Mouse (Mus musculus) heart, embryonic 13.5 days (tissue): ENCODE results near the gene Oprm1. TPM values are rescaled to one million over a fixed set of nuclear protein-coding genes. Genes with fewer than 3 reads are reported as not detected.

Experiments
- ATAC-seq: fragments of 200-750 bp; cut with Nextera tagmentation; 2 replicates; pipeline ENCODE4 v1.8.0; 2017; ENCODE audit warnings: moderate TSS enrichment; ENCODE audit not compliant: insufficient number of reproducible peaks, low FRiP score, low TSS enrichment; ENCODE audit errors: extremely low read depth
- H3K27ac ChIP-seq: fragments of 300-500 bp; sonication (generic); replicated peaks from 2 replicates; pipeline ENCODE4 v1.5.1; 2015; ENCODE audit warnings: moderate library complexity, mild to moderate bottlenecking, inconsistent platforms
- H3K27me3 ChIP-seq: fragments of 300-500 bp; sonication (generic); replicated peaks from 2 replicates; pipeline ENCODE4 v1.6.1; 2015; ENCODE audit warnings: mild to moderate bottlenecking, inconsistent platforms
- H3K36me3 ChIP-seq: fragments of 300-500 bp; sonication (generic); 2 replicates; pipeline ENCODE4 v1.6.1; 2015; ENCODE audit warnings: mild to moderate bottlenecking, inconsistent platforms
- H3K4me1 ChIP-seq: fragments of 300-500 bp; sonication (generic); 2 replicates; pipeline ENCODE4 v1.6.1; 2015; ENCODE audit warnings: inconsistent platforms
- H3K4me2 ChIP-seq: fragments of 300-500 bp; sonication (generic); 2 replicates; pipeline ENCODE4 v1.6.1; 2015; ENCODE audit warnings: inconsistent platforms, mild to moderate bottlenecking, moderate library complexity
- H3K4me3 ChIP-seq: fragments of 300-500 bp; sonication (generic); 2 replicates; pipeline ENCODE4 v1.5.1; 2015; ENCODE audit warnings: moderate library complexity, mild to moderate bottlenecking, inconsistent platforms
- H3K9ac ChIP-seq: fragments of 300-500 bp; sonication (generic); 2 replicates; pipeline ENCODE4 v1.6.1; 2015; ENCODE audit warnings: inconsistent platforms, mild to moderate bottlenecking, moderate library complexity
- H3K9me3 ChIP-seq: fragments of 300-500 bp; sonication (generic); 2 replicates; pipeline ENCODE4 v1.6.1; 2016; ENCODE audit warnings: inconsistent platforms
- WGBS: fragments of 180-500 bp; shearing (Covaris S2); methylation state at CpG from one replicate; pipeline ENCODE4 v1.1.7; 2015; ENCODE audit warnings: mixed read lengths; 5-methylcytosine and 5-hydroxymethylcytosine counted together
- polyA plus RNA-seq: library from polyadenylated mRNA; unstranded; fragments of >200 nt; fragmentation: Nextera tagmentation; extraction: Ambion mirVana; gene quantifications from 2 replicates; pipeline ENCODE4 v1.2.1, GENCODE M21; 2015

Oprm1 gene
- polyA plus RNA-seq, result not detected in 2 replicates

GRCm38 (mm10) chr10:6758206-6758605, at the start of gene Oprm1:
Oprm1 (plus strand) TSS chr10:6758506.
- Histone ChIP-seq H3K27me3 (no peaks in the 10 kb centered on the region), H3K27ac (no peak within 1 kb of the TSS), H3K4me2 (no peak within 1 kb of the TSS), H3K36me3 (no peaks in the 10 kb centered on the region), H3K4me1 (no peaks in the 10 kb centered on the region), H3K9me3 (no peaks in the 10 kb centered on the region), H3K4me3 (no peak within 1 kb of the TSS), H3K9ac (no peak within 1 kb of the TSS)
- ATAC-seq, result no peak
- WGBS, result 84% methylated on average over 3 of the region's 3 CpGs

GRCm38 (mm10) chr10:6717181-6717948, 40.9 kb upstream of the Oprm1 start:
- no peaks in the 10 kb centered on the region for H3K27me3 ChIP-seq
- no peak overlapping the region for H3K27ac ChIP-seq
- H3K4me2 ChIP-seq, result no peak overlapping the region
- no peak for ATAC-seq
- WGBS, result 53% methylated on average over 4 of the region's 4 CpGs
- H3K4me3 ChIP-seq, result no peak overlapping the region
- H3K36me3 ChIP-seq, result no peaks in the 10 kb centered on the region
- no peaks in the 10 kb centered on the region for H3K9me3 ChIP-seq
- H3K9ac ChIP-seq, result no peak overlapping the region
- H3K4me1 ChIP-seq, result no peaks in the 10 kb centered on the region

GRCm38 (mm10) chr10:6723765-6724164, 34.5 kb upstream of the Oprm1 start:
- no peak overlapping the region for H3K27ac ChIP-seq
- H3K9ac ChIP-seq, result no peak overlapping the region
- H3K27me3 ChIP-seq, result no peaks in the 10 kb centered on the region
- H3K9me3 ChIP-seq, result no peaks in the 10 kb centered on the region
- H3K4me3 ChIP-seq, result no peak overlapping the region
- no peak for ATAC-seq
- H3K36me3 ChIP-seq, result no peaks in the 10 kb centered on the region
- 54% methylated on average over 1 of the region's 1 CpGs for WGBS
- H3K4me1 ChIP-seq, result no peaks in the 10 kb centered on the region
- H3K4me2 ChIP-seq, result no peak overlapping the region

GRCm38 (mm10) chr10:6728469-6728868, 29.8 kb upstream of the Oprm1 start:
- no peak overlapping the region for H3K4me2 ChIP-seq
- no peaks in the 10 kb centered on the region for H3K27me3 ChIP-seq
- H3K27ac ChIP-seq, result no peak overlapping the region
- no peaks in the 10 kb centered on the region for H3K9me3 ChIP-seq
- no peak overlapping the region for H3K9ac ChIP-seq
- no peaks in the 10 kb centered on the region for H3K4me1 ChIP-seq
- no peak overlapping the region for H3K4me3 ChIP-seq
- ATAC-seq, result no peak
- H3K36me3 ChIP-seq, result no peaks in the 10 kb centered on the region
- 85% methylated on average over 3 of the region's 3 CpGs for WGBS

GRCm38 (mm10) chr10:6753375-6753774, 4.9 kb upstream of the Oprm1 start:
- no peak overlapping the region for H3K4me2 ChIP-seq
- no peaks in the 10 kb centered on the region for H3K9me3 ChIP-seq
- ATAC-seq, result no peak
- no peak overlapping the region for H3K9ac ChIP-seq
- no peak overlapping the region for H3K27ac ChIP-seq
- no peaks in the 10 kb centered on the region for H3K4me1 ChIP-seq
- WGBS, result 76% methylated on average over 5 of the region's 5 CpGs
- H3K4me3 ChIP-seq, result no peak overlapping the region
- no peaks in the 10 kb centered on the region for H3K36me3 ChIP-seq
- no peaks in the 10 kb centered on the region for H3K27me3 ChIP-seq

- no peak within 1 kb of the TSS for H3K9ac ChIP-seq
- no peak for ATAC-seq
- H3K4me2 ChIP-seq, result no peak within 1 kb of the TSS
- H3K27me3 ChIP-seq, result no peaks in the 10 kb centered on the region
- no peaks in the 10 kb centered on the region for H3K4me1 ChIP-seq
- H3K36me3 ChIP-seq, result no peaks in the 10 kb centered on the region
- 75% methylated on average over 2 of the region's 2 CpGs for WGBS
- H3K4me3 ChIP-seq, result no peak within 1 kb of the TSS
- no peaks in the 10 kb centered on the region for H3K9me3 ChIP-seq
- no peak within 1 kb of the TSS for H3K27ac ChIP-seq
Observed at GRCm38 (mm10) chr10:6761287-6761811, 3.0 kb downstream of the Oprm1 start, which contains the start of gene Gm10945. Gm10945 (minus strand) TSS chr10:6761761.

GRCm38 (mm10) chr10:6788517-6789237, 30.4 kb downstream of the Oprm1 start:
- no peaks in the 10 kb centered on the region for H3K9me3 ChIP-seq
- no peak overlapping the region for H3K4me3 ChIP-seq
- WGBS, result 2% methylated on average over 25 of the region's 25 CpGs
- no peak overlapping the region for H3K4me2 ChIP-seq
- ATAC-seq, result peak; percentile 42; the same call in 1 of the 2 replicates
- no peak overlapping the region for H3K27ac ChIP-seq
- peaks cover 24% of the 10 kb centered on the region for H3K27me3 ChIP-seq
- no peak overlapping the region for H3K9ac ChIP-seq
- no peaks in the 10 kb centered on the region for H3K36me3 ChIP-seq
- H3K4me1 ChIP-seq, result no peaks in the 10 kb centered on the region

GRCm38 (mm10) chr10:6790226-6790625, 31.9 kb downstream of the Oprm1 start:
- H3K27me3 ChIP-seq, result peaks cover 24% of the 10 kb centered on the region
- H3K4me2 ChIP-seq, result no peak overlapping the region
- H3K9ac ChIP-seq, result no peak overlapping the region
- H3K9me3 ChIP-seq, result no peaks in the 10 kb centered on the region
- H3K4me1 ChIP-seq, result no peaks in the 10 kb centered on the region
- no peak overlapping the region for H3K27ac ChIP-seq
- no peak for ATAC-seq
- no peaks in the 10 kb centered on the region for H3K36me3 ChIP-seq
- H3K4me3 ChIP-seq, result no peak overlapping the region

- Histone ChIP-seq H3K4me2 (no peak overlapping the region), H3K27me3 (no peaks in the 10 kb centered on the region), H3K36me3 (no peaks in the 10 kb centered on the region), H3K9ac (no peak overlapping the region), H3K4me1 (no peaks in the 10 kb centered on the region), H3K4me3 (no peak overlapping the region), H3K27ac (no peak overlapping the region), H3K9me3 (no peaks in the 10 kb centered on the region)
- ATAC-seq, result no peak
- WGBS, result 48% methylated on average over 1 of the region's 1 CpGs
Observed at GRCm38 (mm10) chr10:6820626-6821025, 62.3 kb downstream of the Oprm1 start.

- no peaks in the 10 kb centered on the region for H3K36me3 ChIP-seq
- H3K9me3 ChIP-seq, result no peaks in the 10 kb centered on the region
- WGBS, result 59% methylated on average over 1 of the region's 1 CpGs
- no peaks in the 10 kb centered on the region for H3K27me3 ChIP-seq
- no peaks in the 10 kb centered on the region for H3K4me1 ChIP-seq
- ATAC-seq, result no peak
- H3K27ac ChIP-seq, result no peak overlapping the region
- no peak overlapping the region for H3K4me2 ChIP-seq
- no peak overlapping the region for H3K9ac ChIP-seq
- no peak overlapping the region for H3K4me3 ChIP-seq
Observed at GRCm38 (mm10) chr10:6842225-6842624, 83.9 kb downstream of the Oprm1 start.

GRCm38 (mm10) chr10:6846283-6846682, 88.0 kb downstream of the Oprm1 start:
- H3K4me3 ChIP-seq, result no peak overlapping the region
- 64% methylated on average over 1 of the region's 1 CpGs for WGBS
- H3K27ac ChIP-seq, result no peak overlapping the region
- no peak for ATAC-seq
- H3K9ac ChIP-seq, result no peak overlapping the region
- H3K4me1 ChIP-seq, result 0 out of 2 replicates have a peak, but pooled peaks cover 6% of the 10 kb centered on the region
- no peaks in the 10 kb centered on the region for H3K9me3 ChIP-seq
- H3K36me3 ChIP-seq, result no peaks in the 10 kb centered on the region
- no peak overlapping the region for H3K4me2 ChIP-seq
- H3K27me3 ChIP-seq, result no peaks in the 10 kb centered on the region
